Mouse (Mus musculus) limb, embryonic 10.5 days (tissue): ENCODE measurements around the gene Relch. TPM values are rescaled to one million over a fixed set of nuclear protein-coding genes. Genes with fewer than 3 reads are reported as not detected.
"Not testable (repeated sequence)": the region's sequence is repeated elsewhere in the genome, so short reads cannot be mapped to it uniquely, and the experiment has no call there.

Source experiments
- DNase-seq: peaks from one replicate; pipeline ENCODE4 v3.0.0-alpha.2; 2017; ENCODE audit warnings: low spot score
- H3K27ac ChIP-seq: fragments of 300-500 bp; sonication (generic); 2 replicates; pipeline ENCODE4 v1.5.1; 2016; ENCODE audit warnings: mild to moderate bottlenecking
- H3K27me3 ChIP-seq: fragments of 300-500 bp; sonication (generic); 2 replicates; pipeline ENCODE4 v1.6.1; 2016; ENCODE audit warnings: low read depth, mild to moderate bottlenecking; ENCODE audit not compliant: poor library complexity, severe bottlenecking
- H3K36me3 ChIP-seq: fragments of 300-500 bp; sonication (generic); 2 replicates; pipeline ENCODE4 v1.6.1; 2016; ENCODE audit warnings: mild to moderate bottlenecking, moderate library complexity
- H3K4me1 ChIP-seq: fragments of 300-500 bp; sonication (generic); 2 replicates; pipeline ENCODE4 v1.6.1; 2016
- H3K4me3 ChIP-seq: fragments of 300-500 bp; sonication (generic); 2 replicates; pipeline ENCODE4 v1.5.1; 2016; ENCODE audit warnings: mild to moderate bottlenecking, moderate library complexity
- H3K9me3 ChIP-seq: fragments of 300-500 bp; sonication (generic); replicated peaks from 2 replicates; pipeline ENCODE4 v1.6.1; 2016; ENCODE audit warnings: mild to moderate bottlenecking
- WGBS: fragments of 180-500 bp; shearing (Covaris S2); methylation state at CpG from one replicate; pipeline ENCODE4 v1.1.7; 2016; 5-methylcytosine and 5-hydroxymethylcytosine counted together
- polyA plus RNA-seq: library from polyadenylated mRNA; unstranded; fragments of >200 nt; fragmentation: Nextera tagmentation; extraction: Ambion mirVana; gene quantifications from 2 replicates; pipeline ENCODE4 v1.2.1, GENCODE M21; 2016

Relch gene
- polyA plus RNA-seq, 1 experiment from 2014 or later: 22.4 TPM

DNA sequence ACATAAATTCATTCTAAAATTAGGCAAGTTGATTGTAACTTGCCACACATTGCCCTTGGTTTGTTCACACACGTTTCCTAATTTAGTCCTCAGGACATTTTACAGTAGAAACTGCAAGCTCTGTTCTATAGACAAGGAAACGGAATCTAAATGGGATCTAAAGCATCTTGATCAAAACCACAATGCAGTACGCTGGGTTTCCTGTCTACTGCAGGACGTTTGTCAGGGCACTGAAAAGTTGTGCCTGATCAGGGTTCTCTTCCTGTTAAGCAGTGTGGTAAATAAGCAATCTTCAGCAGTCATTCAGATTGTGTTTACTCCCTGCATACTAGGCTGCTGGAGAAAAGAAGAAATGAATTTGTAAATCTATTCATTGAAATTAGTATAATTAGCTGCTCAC lies 88.5 kb downstream of the Relch start:
- Histone ChIP-seq H3K27me3 (no peaks in the 10 kb centered on the region), H3K36me3 (peaks cover 21% of the 10 kb centered on the region), H3K9me3 (no peaks in the 10 kb centered on the region), H3K4me1 (no peaks in the 10 kb centered on the region), H3K4me3 (no peak overlapping the region), H3K27ac (no peak overlapping the region)
- DNase-seq: no peak
- 85% methylated on average over 4 of the region's 4 CpGs for WGBS

DNA sequence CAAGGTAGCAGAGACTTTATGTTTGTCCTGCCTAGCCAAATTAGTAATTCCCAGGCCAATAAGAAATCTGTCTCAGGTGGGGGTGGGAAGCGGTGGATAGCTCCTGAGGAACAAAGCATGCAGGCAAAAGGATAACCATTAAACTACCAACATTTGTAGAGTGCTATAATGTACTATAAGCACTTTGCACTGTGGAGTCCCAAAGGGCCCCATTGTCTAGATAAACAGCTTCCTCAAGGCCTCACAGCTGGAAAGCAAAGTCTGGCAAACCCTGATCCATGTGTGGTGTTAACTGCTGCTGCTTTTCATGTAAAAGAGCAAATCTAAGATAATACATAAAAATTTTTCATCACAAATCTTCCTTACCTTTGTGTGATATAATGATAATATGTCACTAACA lies 89.3 kb downstream of the Relch start:
- Histone ChIP-seq H3K4me1 (no peaks in the 10 kb centered on the region), H3K9me3 (no peaks in the 10 kb centered on the region), H3K27ac (no peak overlapping the region), H3K36me3 (peaks cover 15% of the 10 kb centered on the region), H3K27me3 (no peaks in the 10 kb centered on the region), H3K4me3 (no peak overlapping the region)
- 90% methylated on average over 1 of the region's 1 CpGs for WGBS
- DNase-seq: no peak

DNA sequence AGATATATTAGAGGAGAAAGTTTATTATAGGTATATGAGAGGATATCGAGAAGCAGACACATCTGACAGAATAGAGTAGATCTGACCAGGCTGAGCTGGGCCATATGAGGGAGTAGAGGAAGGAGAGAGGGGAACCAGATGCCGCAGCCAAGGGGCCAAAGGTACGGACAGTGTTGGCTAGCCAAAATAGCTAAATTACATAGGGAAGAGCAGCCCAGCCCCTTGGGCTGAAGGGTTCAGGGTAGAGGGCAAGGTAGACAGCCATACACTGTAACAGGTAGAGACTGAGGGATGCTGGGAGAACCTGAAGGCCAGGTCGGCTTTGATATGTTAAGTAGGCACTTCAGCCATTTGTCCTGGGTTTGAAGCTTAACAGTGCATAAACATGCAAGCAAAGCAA lies 95.1 kb downstream of the Relch start:
- Histone ChIP-seq H3K27ac (no peak overlapping the region), H3K36me3 (no peaks in the 10 kb centered on the region), H3K4me1 (no peaks in the 10 kb centered on the region), H3K9me3 (no peaks in the 10 kb centered on the region; the same call in 1 of the 2 replicates), H3K27me3 (no peaks in the 10 kb centered on the region), H3K4me3 (no peak overlapping the region)
- WGBS: 95% methylated on average over 4 of the region's 4 CpGs
- no peak for DNase-seq

DNA sequence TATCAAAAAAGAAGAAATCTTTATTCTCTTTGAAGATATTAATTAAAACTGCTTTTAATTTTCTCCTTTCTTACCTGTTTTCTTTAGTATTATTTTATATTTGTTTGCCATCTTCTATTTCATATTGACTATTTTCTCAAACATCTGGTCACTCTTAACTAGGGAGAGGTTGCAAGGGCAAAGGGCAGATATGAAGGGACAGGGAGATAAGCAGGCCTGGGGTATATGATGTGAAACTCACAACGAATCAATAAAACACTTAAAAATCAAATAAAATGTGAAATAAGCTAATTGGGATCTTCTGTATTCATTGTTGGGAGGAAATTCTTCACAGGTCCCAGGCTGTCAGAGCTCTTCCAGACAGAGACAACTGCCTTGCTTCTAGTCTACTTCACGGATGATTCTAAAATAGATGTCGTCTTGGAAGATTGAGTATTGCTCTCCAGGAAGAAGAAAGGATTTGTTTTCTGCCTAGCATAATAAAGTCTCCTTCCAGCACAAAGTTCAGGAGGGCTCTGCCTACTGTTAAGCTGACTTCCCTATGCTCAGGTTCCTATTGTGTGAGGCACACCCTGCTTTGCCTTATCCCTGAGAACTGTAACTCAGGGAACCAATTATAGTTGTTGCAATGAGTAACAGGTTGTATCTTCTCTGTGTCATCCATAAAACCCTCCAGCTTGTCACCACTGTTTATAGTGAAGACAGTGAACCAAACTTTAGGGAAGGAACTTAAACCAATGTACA lies 95.9 kb downstream of the Relch start:
- H3K9me3 ChIP-seq: no peaks in the 10 kb centered on the region; the same call in 1 of the 2 replicates
- no peak overlapping the region for H3K27ac ChIP-seq
- 86% methylated on average over 3 of the region's 3 CpGs for WGBS
- H3K4me1 ChIP-seq: no peaks in the 10 kb centered on the region
- no peaks in the 10 kb centered on the region for H3K36me3 ChIP-seq
- no peak for DNase-seq
- H3K27me3 ChIP-seq: no peaks in the 10 kb centered on the region
- no peak overlapping the region for H3K4me3 ChIP-seq

DNA sequence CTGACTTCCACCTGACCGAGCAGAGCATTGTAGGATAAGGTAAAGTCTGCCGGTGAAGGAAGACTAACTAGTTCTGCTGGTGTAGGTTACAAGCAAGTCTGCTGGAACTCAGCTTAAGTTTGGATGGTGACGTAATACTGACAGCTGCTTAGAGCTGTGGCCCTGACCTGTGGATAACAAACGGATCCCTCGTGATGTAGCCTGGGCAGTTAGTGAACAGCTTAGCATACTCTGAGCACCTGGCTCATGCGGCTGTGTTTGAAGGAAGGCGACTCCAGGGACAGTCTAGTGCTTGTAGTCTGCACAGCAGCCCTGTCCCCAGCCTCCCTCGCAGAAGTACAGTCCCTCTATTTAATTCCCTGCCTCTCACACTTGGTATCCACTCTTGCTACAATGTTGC lies 101.9 kb downstream of the Relch start:
- H3K27ac ChIP-seq: no peak overlapping the region
- H3K36me3 ChIP-seq: no peaks in the 10 kb centered on the region
- DNase-seq: no peak
- H3K4me3 ChIP-seq: no peak overlapping the region
- no peaks in the 10 kb centered on the region; the same call in 1 of the 2 replicates for H3K9me3 ChIP-seq
- WGBS: 79% methylated on average over 8 of the region's 8 CpGs
- no peaks in the 10 kb centered on the region for H3K27me3 ChIP-seq
- no peaks in the 10 kb centered on the region for H3K4me1 ChIP-seq

DNA sequence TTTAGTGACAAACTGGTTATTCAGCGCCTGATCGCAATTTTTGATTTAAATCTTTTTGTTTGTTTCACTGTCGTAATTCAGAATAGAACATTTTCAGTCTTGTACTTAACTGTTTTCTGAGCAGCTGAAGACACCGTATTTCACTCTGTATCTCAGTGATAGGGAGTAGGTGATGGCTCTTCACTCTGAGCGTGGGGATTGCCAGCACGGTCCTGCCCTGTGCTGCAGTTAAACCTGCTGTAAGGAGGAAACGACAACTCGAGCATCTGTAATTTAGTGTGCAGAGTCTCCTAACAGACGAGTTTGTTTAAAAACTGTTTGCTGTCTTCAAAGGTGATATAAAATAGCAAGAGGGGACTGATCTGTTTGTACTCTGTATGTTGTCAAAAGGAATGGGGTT lies 102.4 kb downstream of the Relch start:
- H3K27me3 ChIP-seq, H3K9me3 ChIP-seq, H3K36me3 ChIP-seq, H3K4me1 ChIP-seq, H3K4me3 ChIP-seq, DNase-seq, H3K27ac ChIP-seq: not testable (repeated sequence)
- 72% methylated on average over 9 of the region's 9 CpGs for WGBS

DNA sequence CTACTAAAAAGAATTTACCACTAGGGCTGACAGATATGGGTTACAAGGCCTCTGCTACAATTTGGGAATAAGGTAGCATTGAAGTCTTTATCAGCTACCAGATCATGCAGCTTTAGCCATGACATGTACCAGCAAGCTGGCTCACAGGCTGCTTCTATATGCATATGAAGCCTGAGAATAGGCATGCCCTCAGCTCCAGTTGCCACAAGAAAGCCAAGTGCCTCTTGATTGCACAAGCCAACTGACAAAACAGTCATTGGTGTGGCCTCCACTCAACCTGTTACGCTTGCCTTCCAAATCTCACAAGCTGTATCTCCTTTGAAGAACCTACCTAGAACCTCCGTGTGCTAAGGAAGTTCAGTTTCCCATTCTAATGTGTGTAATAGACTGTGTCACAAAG lies 104.7 kb downstream of the Relch start:
- no peak overlapping the region for H3K27ac ChIP-seq
- no peaks in the 10 kb centered on the region for H3K36me3 ChIP-seq
- WGBS: 89% methylated on average over 2 of the region's 2 CpGs

DNA sequence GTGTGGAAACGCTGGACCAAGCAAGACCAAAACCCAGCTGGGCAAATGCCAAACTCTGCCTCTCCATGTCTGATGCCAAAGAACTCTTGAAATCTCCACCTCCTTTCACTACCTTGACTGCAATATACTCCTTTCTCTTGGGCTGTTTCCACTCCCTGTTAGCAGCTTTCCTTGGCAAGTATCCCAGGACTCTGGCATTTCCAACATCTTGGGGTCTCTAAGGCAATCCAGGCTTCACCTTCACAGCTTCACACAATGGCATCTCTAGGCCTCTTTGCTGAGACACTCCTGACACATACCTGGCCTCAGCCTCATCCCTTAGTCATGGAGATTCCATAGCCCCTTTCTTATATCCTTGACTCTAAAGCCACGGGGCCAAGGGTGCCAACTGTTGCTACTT lies 107.0 kb downstream of the Relch start:
- 90% methylated on average over 2 of the region's 2 CpGs for WGBS
- Histone ChIP-seq H3K9me3 (no peaks in the 10 kb centered on the region), H3K27me3 (no peaks in the 10 kb centered on the region), H3K4me1 (no peaks in the 10 kb centered on the region), H3K4me3 (no peak overlapping the region), H3K36me3 (no peaks in the 10 kb centered on the region), H3K27ac (no peak overlapping the region)
- DNase-seq: no peak

More for the DNA sequence above, 104.7 kb downstream of the Relch start:
- no peaks in the 10 kb centered on the region for H3K27me3 ChIP-seq
- H3K9me3 ChIP-seq: no peaks in the 10 kb centered on the region
- H3K4me1 ChIP-seq: no peaks in the 10 kb centered on the region
- H3K4me3 ChIP-seq: no peak overlapping the region
- DNase-seq: no peak

DNA sequence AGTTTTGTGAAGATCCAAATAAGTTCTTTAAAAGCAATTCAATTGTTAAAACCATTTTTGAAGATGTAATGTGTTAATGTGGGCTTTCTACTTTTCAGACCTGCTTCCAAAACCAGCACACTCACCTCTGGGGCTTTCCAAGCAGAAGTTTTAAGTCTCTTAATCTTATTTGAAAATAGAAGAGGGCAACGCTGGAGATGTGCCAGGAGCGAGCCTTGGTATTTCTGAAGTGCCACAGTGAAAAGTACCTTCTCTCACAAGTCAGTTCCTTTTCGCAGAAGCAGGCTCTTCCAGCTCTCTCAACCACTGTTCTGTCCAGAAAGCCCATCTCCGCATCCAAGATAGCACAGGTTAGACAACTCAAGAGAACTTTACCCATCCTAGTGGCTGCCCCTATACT lies 112.8 kb downstream of the Relch start:
- peaks cover 13% of the 10 kb centered on the region for H3K4me1 ChIP-seq
- H3K9me3 ChIP-seq: no peaks in the 10 kb centered on the region
- H3K36me3 ChIP-seq: no peaks in the 10 kb centered on the region
- H3K27me3 ChIP-seq: peaks cover 39% of the 10 kb centered on the region
- no peak for DNase-seq
- H3K27ac ChIP-seq: no peak overlapping the region
- no peak overlapping the region for H3K4me3 ChIP-seq
- 93% methylated on average over 4 of the region's 4 CpGs for WGBS

DNA sequence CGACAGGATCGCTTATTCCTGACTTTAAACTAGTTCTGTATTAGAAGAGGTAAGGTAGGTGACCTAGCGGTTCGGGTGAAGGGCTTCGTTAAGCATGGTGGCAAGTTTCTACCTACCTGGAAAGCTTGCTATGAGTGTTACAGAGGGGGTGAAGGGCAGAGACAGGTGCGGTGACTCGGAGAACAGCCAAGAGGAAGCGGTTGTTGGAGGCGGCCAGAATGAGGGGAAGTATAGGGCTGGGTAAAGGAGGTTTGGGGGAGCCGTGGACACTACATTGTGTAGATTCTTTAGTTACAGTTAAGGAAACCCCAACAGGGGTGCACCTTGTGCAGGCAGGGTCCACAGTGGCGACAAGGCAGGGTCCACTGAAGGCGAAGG lies 116.4 kb downstream of the Relch start:
- Histone ChIP-seq H3K4me3 (peak overlapping the region; percentile 64), H3K36me3 (no peaks in the 10 kb centered on the region), H3K9me3 (no peaks in the 10 kb centered on the region), H3K27me3 (peaks cover 57% of the 10 kb centered on the region), H3K4me1 (peaks cover 24% of the 10 kb centered on the region), H3K27ac (no peak overlapping the region)
- WGBS: 35% methylated on average over 12 of the region's 12 CpGs
- DNase-seq: no peak

DNA sequence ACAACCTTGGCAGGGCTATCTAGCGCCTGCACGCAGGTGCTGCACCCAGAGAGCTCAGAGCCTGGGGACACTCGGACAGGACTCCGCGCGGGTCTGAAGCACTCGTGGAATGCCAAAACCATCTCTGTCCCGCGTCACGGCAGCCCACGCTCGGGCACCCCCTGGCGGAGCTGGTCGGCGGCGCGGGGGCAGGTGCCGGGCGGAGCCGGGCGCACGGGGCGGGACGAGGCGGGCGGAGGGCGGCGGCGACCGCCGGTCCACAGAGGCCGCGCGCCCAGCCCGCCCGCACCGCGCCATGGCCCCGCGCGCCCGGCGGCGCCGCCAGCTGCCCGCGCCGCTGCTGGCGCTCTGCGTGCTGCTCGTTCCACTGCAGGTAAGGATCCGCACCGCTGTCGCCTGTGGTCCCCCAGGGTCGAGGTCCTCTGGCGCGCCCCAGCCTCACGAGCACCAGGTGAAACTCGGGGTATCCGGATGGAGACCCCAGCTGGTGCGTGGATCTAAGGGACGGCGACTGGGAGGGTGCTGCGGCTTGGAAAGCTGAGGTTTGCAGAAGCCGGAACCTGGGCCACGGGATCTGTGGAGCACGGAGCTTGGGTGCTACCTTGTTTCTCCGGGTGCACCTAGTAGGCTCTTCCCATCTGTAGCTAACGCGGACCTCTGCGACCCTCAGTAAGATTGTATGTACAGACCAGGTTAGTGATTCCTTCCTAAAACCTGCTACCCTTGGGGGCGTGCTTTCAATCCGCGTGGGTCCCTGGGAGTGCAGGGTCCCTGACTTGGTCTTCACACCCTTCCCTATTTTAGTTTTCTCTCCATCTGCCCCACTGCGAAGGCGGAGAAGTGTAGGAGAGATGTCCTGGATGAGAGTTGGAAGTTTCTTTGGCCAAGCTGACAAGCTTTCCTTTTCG lies 117.0 kb downstream of the Relch start, which contains the start of gene Tnfrsf11a:
Tnfrsf11a (plus strand) TSS at position 262 of the 908 bp plus-strand sequence.
- no peaks in the 10 kb centered on the region for H3K9me3 ChIP-seq
- DNase-seq: peak; percentile 72
- no peaks in the 10 kb centered on the region for H3K36me3 ChIP-seq
- peaks cover 30% of the 10 kb centered on the region for H3K4me1 ChIP-seq
- H3K27ac ChIP-seq: peak within 1 kb of the TSS; percentile 73
- WGBS: 5% methylated on average over 77 of the region's 77 CpGs
- H3K27me3 ChIP-seq: peaks cover 57% of the 10 kb centered on the region
- peak within 1 kb of the TSS; percentile 64 for H3K4me3 ChIP-seq

DNA sequence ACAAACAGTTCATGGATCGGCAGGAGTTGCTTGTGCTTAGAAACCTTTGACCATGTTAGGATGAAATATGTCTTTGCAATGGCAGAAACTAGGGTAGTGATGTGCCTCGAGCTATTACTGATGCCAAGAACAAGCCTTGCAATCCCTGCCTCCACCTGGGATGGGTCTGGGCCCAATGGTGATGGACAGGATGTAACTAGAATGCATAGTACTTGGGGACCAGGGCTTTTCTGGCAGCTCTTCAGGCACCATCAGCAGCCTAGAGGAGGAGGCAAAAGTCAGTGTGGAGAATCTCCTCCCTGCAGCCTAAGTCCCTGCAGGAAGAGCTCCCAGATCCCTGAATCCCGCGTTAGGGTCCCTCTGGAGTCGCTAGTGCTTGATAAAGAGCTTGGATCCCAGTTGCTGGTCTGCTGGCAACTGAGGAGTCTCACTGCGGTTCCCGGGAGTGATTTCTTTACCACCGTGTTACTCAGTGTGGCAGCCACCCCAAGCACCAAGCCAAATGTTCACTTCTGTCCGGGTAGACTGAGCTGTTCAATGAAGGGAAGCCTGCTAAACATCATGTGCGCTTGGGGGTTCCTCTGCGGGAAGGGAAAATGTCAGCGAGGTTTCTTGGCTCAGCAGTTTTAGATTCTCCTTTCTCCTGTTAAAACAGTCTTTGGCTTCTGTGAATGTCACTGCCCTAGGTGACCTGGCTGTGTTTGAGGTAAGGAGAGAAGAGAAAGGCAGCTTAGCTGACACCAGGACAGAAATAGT lies 117.9 kb downstream of the Relch start:
- H3K27me3 ChIP-seq: peaks cover 57% of the 10 kb centered on the region
- DNase-seq: no peak
- H3K36me3 ChIP-seq: no peaks in the 10 kb centered on the region
- H3K9me3 ChIP-seq: no peaks in the 10 kb centered on the region
- no peak overlapping the region for H3K27ac ChIP-seq
- peaks cover 33% of the 10 kb centered on the region for H3K4me1 ChIP-seq
- 31% methylated on average over 12 of the region's 12 CpGs for WGBS
- H3K4me3 ChIP-seq: peak overlapping the region; percentile 64; the same call in 1 of the 2 replicates
